Mouse (Mus musculus): ENCODE measurements around the gene Hrct1. TPM values are rescaled to one million over a fixed set of nuclear protein-coding genes. Genes with fewer than 3 reads are reported as not detected.

Gene Hrct1
- polyA plus RNA-seq, 1 experiment from 2014 or later: 1.5 TPM

DNA sequence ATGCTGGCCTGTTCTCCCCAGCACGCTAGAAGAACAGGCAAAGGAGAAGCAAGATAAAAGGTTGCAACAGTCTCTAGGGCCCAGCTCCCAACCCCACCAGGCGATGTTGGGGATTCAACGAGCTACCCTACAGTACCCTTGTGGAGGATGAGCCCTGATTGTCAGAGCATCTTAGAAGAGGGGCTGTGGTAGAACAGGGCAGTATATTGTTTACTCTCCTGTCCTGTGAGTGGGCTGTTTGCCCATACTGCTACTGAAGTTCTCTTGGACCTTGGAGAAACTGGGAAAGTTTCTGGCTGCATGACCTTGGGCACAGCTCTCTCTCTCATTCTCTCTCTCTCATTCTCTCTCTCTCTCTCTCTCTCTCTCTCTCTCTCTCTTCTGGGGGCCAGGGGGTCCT, 2.1 kb downstream of the Hrct1 start:
- H3K9ac ChIP-seq: no peak overlapping the region
- ATAC-seq (replicated peaks; ENCODE audit: insufficient number of reproducible peaks, insufficient read depth, low FRiP score, low read depth): no peak
- H3K4me2 ChIP-seq: peak overlapping the region; percentile 41

DNA sequence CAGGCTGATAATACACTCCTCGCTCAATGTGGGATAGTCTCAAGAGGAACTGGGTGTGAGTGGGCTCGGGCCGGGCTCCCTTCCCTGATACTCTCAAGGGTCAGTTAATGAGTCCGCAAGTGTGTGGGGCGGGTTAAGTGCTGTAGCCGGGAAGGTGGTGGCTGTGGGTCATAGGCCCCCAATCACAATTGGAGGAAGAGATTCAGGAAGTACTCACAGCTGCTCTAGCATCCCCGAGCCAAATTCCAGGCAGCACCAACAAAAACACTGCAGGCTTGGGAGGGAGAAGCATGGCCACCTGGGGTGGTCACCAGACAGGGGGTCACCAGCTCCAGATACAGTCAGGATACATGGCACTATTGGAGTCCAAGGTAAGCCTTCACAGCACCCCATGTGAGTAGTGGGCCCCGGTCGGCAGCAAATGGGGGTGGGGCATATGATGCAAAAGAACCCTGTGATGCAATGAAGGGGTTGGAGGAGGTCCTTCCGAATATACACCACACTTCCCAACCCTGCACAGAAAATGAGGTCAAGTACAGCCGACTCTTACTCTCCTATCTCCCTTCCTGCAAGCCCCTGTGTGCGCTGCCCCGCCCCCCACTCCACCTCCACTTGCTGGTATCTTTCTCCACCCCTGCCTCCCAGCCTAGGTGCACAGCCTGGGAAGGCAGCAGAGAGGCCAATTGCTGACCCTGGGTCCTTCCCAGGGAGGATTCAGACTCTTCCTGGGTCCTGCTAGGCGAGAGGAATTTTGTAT, 3.0 kb downstream of the Hrct1 start, which contains the start of gene Spaar:
TSS of gene Spaar (plus strand) at position 241 of the 757 bp plus-strand sequence.
- H3K9me3 ChIP-seq (replicated peaks): no peaks in the 10 kb centered on the region
- 32% methylated on average over 14 of the region's 14 CpGs for WGBS
- no peaks in the 10 kb centered on the region for H3K27me3 ChIP-seq
- peak within 1 kb of the TSS; percentile 41 for H3K4me2 ChIP-seq
- ATAC-seq (replicated peaks; ENCODE audit: insufficient number of reproducible peaks, insufficient read depth, low FRiP score, low read depth): no peak
- H3K36me3 ChIP-seq: no peaks in the 10 kb centered on the region
- H3K4me3 ChIP-seq: no peak within 1 kb of the TSS
- H3K4me1 ChIP-seq (replicated peaks): peaks cover 57% of the 10 kb centered on the region
- H3K27ac ChIP-seq: peak within 1 kb of the TSS; percentile 84
- H3K9ac ChIP-seq: no peak within 1 kb of the TSS

More for the DNA sequence above, 2.1 kb downstream of the Hrct1 start:
- WGBS: 21% methylated on average over 3 of the region's 3 CpGs
- Histone ChIP-seq H3K36me3 (no peaks in the 10 kb centered on the region), H3K27ac (peak overlapping the region; percentile 84), H3K4me3 (no peak overlapping the region), H3K27me3 (no peaks in the 10 kb centered on the region), H3K9me3 (replicated peaks) (no peaks in the 10 kb centered on the region), H3K4me1 (replicated peaks) (peaks cover 57% of the 10 kb centered on the region)

DNA sequence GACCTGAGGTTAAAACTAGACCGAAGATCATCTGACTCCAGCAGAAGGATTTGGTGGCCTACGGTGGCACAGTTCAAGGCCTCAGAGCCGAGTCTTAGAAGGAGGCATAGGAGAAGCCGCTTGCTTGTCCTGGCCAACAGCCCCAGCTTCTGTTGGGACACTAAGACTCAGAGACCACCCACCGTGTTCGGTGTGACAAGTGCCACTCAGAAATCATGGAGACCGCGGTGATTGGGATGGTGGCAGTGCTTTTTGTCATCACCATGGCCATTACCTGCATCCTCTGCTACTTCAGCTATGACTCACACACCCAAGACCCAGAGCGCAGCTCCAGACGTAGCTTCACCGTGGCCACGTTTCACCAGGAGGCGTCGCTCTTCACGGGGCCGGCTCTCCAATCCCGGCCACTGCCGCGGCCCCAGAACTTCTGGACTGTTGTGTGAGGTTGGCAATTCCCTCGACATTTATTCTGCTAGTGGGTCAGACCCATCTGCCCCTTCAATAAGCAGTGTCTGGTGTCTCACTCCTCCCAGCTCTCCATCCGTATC, 3.8 kb downstream of the Hrct1 start:
- WGBS: 58% methylated on average over 21 of the region's 21 CpGs
- Histone ChIP-seq H3K27me3 (no peaks in the 10 kb centered on the region), H3K9me3 (replicated peaks) (no peaks in the 10 kb centered on the region), H3K36me3 (no peaks in the 10 kb centered on the region), H3K27ac (peak overlapping the region; percentile 84), H3K4me2 (peak overlapping the region; percentile 24; the same call in 1 of the 2 replicates), H3K4me1 (replicated peaks) (peaks cover 57% of the 10 kb centered on the region), H3K9ac (no peak overlapping the region), H3K4me3 (no peak overlapping the region)
- no peak for ATAC-seq (replicated peaks; ENCODE audit: insufficient number of reproducible peaks, insufficient read depth, low FRiP score, low read depth)

DNA sequence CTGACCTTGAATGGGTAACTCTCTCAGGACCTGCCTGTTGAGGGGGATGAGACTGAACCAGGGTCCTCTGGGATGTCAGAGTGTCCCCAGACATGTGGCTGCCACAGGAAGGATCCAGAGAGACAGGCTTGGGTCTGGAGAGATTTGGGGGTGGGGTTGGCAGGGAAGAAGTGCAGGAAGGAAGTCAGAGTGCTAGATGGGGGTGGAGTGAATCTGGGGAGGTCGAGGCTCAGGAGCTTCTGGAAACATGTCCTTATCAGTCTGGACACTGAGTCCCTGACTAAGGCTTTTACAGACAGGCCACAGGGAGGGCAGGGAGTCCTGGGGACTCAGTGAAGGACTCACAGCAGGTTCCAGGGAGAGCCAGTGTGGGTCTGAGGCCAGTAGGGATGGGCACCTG, 5.2 kb downstream of the Hrct1 start:
- no peak overlapping the region for H3K4me3 ChIP-seq
- H3K27ac ChIP-seq: no peak overlapping the region
- H3K27me3 ChIP-seq: no peaks in the 10 kb centered on the region
- H3K9me3 ChIP-seq (replicated peaks): no peaks in the 10 kb centered on the region
- 5% methylated on average over 1 of the region's 1 CpGs for WGBS
- H3K4me1 ChIP-seq (replicated peaks): peaks cover 48% of the 10 kb centered on the region
- ATAC-seq (replicated peaks; ENCODE audit: insufficient number of reproducible peaks, insufficient read depth, low FRiP score, low read depth): no peak
- no peak overlapping the region for H3K4me2 ChIP-seq
- no peaks in the 10 kb centered on the region for H3K36me3 ChIP-seq
- H3K9ac ChIP-seq: no peak overlapping the region

DNA sequence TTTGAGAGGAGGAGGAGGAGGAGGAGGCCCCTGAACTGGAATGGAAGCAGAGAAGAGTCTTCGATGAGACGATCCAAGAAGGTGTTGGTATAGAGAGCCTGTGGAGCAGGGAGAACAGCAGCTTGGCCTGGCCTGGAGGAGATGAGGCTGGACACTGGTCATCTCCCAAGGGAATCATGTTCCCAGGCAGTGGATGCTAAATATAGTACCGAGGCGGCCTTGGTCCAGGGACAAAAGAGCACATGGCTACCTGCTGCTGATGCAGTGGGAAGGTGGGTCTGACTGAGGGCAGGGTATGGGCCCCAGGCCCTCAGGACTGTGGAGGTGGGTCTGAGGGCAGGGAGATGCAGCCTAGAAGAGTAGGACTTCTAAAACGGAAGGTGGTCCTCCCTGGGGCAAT, 6.2 kb downstream of the Hrct1 start:
- Histone ChIP-seq H3K4me2 (no peak overlapping the region), H3K36me3 (no peaks in the 10 kb centered on the region), H3K9me3 (replicated peaks) (no peaks in the 10 kb centered on the region), H3K9ac (no peak overlapping the region), H3K27ac (0 out of 2 replicates have a peak overlapping the region, but pooled peaks have one; percentile 17), H3K4me1 (replicated peaks) (peaks cover 38% of the 10 kb centered on the region), H3K27me3 (no peaks in the 10 kb centered on the region), H3K4me3 (no peak overlapping the region)
- WGBS: 59% methylated on average over 5 of the region's 5 CpGs
- ATAC-seq (replicated peaks; ENCODE audit: insufficient number of reproducible peaks, insufficient read depth, low FRiP score, low read depth): no peak

DNA sequence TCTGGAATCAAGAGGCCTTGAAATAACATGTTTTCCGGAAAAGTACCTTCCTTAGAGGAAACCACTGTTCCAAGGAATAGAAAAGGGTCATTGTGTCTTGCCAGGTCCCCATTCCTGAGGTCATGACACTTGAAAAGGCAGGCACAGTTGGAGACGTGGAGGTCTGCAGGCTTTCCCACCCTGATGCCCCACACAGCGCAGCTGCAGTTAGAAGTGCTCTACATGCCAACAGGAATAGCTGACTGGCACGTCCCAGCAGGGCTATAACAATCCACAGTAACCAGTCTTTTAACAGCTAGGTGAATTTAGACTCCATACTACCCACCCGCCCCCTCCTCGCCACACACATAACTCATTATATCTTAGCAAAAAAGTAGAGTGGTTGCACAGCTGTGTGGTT, 10.2 kb downstream of the Hrct1 start:
- no peaks in the 10 kb centered on the region for H3K27me3 ChIP-seq
- no peak overlapping the region for H3K4me3 ChIP-seq
- no peak overlapping the region for H3K27ac ChIP-seq
- no peaks in the 10 kb centered on the region for H3K9me3 ChIP-seq (replicated peaks)
- 64% methylated on average over 6 of the region's 6 CpGs for WGBS
- no peak overlapping the region for H3K9ac ChIP-seq
- ATAC-seq (replicated peaks; ENCODE audit: insufficient number of reproducible peaks, insufficient read depth, low FRiP score, low read depth): no peak
- H3K36me3 ChIP-seq: no peaks in the 10 kb centered on the region
- H3K4me1 ChIP-seq (replicated peaks): peaks cover 9% of the 10 kb centered on the region
- no peak overlapping the region for H3K4me2 ChIP-seq

DNA sequence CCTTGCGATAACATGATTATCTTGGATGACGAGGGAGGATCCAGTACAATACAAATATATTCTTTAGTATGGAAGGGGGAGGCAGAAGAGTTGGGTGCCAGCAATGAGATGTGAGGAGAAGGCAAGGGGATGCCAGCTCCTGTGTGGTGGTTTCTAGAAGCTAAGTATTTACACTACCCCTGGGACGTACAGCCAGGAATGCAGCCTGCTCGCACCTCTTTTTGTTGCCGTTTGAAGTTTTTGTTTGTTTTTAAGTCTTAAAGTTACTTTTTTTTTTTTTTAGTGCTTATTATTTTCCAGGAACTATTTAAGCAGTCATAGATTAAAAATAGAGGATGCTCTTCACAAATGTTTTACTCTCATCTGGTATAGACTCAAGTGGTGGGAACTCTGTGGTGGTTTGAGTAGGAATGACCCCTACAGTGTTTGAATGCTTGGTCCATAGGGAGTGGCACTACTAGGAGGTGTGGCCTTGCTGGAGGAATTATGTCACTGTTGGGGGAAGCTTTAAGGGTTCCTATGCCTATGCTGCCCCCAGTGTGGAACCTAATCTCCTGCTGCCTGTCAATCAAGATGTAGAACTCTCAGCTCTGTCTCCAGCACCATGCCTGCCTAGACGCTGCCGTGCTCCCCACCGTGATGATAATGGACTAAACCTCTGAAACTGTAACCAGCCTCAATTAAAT, 12.1 kb downstream of the Hrct1 start:
- Histone ChIP-seq H3K4me3 (no peak overlapping the region), H3K9me3 (replicated peaks) (no peaks in the 10 kb centered on the region), H3K27me3 (no peaks in the 10 kb centered on the region), H3K4me1 (replicated peaks) (no peaks in the 10 kb centered on the region), H3K36me3 (no peaks in the 10 kb centered on the region), H3K9ac (no peak overlapping the region), H3K4me2 (no peak overlapping the region), H3K27ac (no peak overlapping the region)
- ATAC-seq (replicated peaks; ENCODE audit: insufficient number of reproducible peaks, insufficient read depth, low FRiP score, low read depth): no peak
- WGBS: 58% methylated on average over 8 of the region's 8 CpGs

DNA sequence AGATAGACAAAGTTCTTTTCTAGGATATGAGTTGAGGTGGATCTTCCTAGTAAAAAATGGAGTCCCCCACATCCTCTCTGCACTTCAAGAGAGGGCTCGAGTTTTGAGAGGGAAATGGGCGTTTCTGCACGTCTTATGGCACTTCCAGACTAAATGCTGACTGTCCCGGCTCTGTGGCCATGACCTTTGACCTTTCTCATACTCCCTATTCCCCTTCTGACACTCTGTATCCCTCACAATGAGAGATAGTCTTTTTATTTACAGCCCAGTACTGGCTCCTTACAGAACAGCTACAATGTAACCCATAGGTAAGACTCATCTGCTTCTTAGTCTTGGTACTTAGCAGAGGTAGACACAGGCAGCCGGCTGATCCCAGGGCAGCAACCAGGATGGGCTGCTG, 14.5 kb downstream of the Hrct1 start:
- H3K9me3 ChIP-seq (replicated peaks): no peaks in the 10 kb centered on the region
- no peak for ATAC-seq (replicated peaks; ENCODE audit: insufficient number of reproducible peaks, insufficient read depth, low FRiP score, low read depth)
- no peaks in the 10 kb centered on the region for H3K4me1 ChIP-seq (replicated peaks)
- H3K27me3 ChIP-seq: no peaks in the 10 kb centered on the region
- H3K9ac ChIP-seq: no peak overlapping the region
- no peak overlapping the region for H3K4me3 ChIP-seq
- H3K4me2 ChIP-seq: no peak overlapping the region
- no peaks in the 10 kb centered on the region for H3K36me3 ChIP-seq
- H3K27ac ChIP-seq: no peak overlapping the region
- WGBS: 67% methylated on average over 5 of the region's 5 CpGs

DNA sequence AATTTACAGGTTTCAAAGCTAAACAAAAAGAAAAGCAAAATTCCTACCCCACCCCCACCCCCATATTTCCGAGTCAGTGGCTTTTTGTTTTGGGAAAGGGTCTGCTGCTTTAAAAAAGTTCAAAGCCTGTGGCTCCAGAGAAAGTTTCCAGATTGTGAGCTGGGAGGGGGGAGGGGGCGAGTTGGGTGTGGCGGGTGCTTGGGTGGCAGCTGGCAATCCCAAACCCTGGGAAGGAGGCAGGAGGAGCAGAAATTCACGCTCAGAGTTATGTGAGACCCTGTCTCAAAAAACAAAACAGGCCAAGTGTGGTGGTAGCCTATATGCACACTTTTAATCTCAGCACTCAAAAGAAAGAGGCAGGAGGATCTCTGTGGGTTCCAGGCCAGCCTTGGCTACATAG, 15.6 kb downstream of the Hrct1 start:
- WGBS: 33% methylated on average over 4 of the region's 4 CpGs
- H3K9ac ChIP-seq: no peak overlapping the region
- no peaks in the 10 kb centered on the region for H3K9me3 ChIP-seq (replicated peaks)
- no peak overlapping the region for H3K27ac ChIP-seq
- no peak for ATAC-seq (replicated peaks; ENCODE audit: insufficient number of reproducible peaks, insufficient read depth, low FRiP score, low read depth)
- H3K27me3 ChIP-seq: no peaks in the 10 kb centered on the region
- H3K36me3 ChIP-seq: no peaks in the 10 kb centered on the region
- no peak overlapping the region for H3K4me2 ChIP-seq
- no peak overlapping the region for H3K4me3 ChIP-seq
- H3K4me1 ChIP-seq (replicated peaks): peaks cover 5% of the 10 kb centered on the region; the same call in 1 of the 2 replicates

DNA sequence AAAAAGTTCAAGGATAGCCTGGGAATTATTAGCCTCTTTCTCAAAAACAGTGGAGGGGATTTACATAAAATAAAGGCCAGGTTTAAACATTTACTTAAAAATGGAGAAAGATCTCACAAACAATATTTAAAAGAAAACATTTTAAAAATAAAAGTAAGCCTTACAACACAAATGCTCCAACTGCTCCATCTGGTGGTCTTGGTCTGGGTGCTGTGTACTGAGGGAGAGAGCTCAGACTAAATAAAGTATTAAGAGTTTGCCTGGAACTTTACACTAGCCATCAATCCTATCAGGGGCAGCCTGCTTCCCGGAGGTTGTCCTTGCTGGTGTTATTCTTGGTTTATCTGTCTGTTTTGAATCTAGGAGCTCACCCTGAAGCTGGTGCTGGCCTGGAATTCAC, 16.1 kb downstream of the Hrct1 start:
- H3K4me2 ChIP-seq: no peak overlapping the region
- no peaks in the 10 kb centered on the region for H3K27me3 ChIP-seq
- no peak overlapping the region for H3K4me3 ChIP-seq
- H3K9me3 ChIP-seq (replicated peaks): no peaks in the 10 kb centered on the region
- no peak overlapping the region for H3K9ac ChIP-seq
- H3K4me1 ChIP-seq (replicated peaks): peaks cover 5% of the 10 kb centered on the region; the same call in 1 of the 2 replicates
- no peak for ATAC-seq (replicated peaks; ENCODE audit: insufficient number of reproducible peaks, insufficient read depth, low FRiP score, low read depth)
- no peak overlapping the region for H3K27ac ChIP-seq
- H3K36me3 ChIP-seq: no peaks in the 10 kb centered on the region
- 17% methylated on average over 1 of the region's 1 CpGs for WGBS

DNA sequence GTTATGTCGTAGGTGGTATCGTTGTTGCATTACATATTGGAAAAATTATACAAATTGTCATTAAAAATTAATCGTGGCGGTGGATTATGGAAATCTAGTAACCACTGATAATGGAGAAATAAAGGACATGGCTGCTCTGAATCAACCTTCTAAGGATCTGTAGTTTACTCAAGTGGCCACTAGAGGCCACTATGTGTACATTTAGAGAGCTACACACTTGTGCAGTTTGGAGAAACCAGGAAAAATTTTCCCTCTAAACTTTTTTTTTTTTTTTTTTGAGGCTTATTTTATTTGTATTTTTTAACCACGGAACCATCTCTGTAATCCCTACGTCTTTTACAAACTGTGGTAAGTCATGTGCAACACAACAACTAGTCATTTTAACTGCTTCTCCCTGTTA, 18.2 kb downstream of the Hrct1 start:
- H3K9me3 ChIP-seq (replicated peaks): no peaks in the 10 kb centered on the region
- H3K27me3 ChIP-seq: no peaks in the 10 kb centered on the region
- H3K4me1 ChIP-seq (replicated peaks): peaks cover 5% of the 10 kb centered on the region; the same call in 1 of the 2 replicates
- H3K36me3 ChIP-seq: no peaks in the 10 kb centered on the region
- H3K9ac ChIP-seq: no peak overlapping the region
- H3K4me3 ChIP-seq: no peak overlapping the region
- no peak for ATAC-seq (replicated peaks; ENCODE audit: insufficient number of reproducible peaks, insufficient read depth, low FRiP score, low read depth)
- WGBS: 11% methylated on average over 6 of the region's 6 CpGs
- H3K4me2 ChIP-seq: no peak overlapping the region
- H3K27ac ChIP-seq: no peak overlapping the region

All from heart, embryonic 15.5 days (tissue).